Mouse (Mus musculus): ENCODE measurements around the gene Gm49322.

DNA sequence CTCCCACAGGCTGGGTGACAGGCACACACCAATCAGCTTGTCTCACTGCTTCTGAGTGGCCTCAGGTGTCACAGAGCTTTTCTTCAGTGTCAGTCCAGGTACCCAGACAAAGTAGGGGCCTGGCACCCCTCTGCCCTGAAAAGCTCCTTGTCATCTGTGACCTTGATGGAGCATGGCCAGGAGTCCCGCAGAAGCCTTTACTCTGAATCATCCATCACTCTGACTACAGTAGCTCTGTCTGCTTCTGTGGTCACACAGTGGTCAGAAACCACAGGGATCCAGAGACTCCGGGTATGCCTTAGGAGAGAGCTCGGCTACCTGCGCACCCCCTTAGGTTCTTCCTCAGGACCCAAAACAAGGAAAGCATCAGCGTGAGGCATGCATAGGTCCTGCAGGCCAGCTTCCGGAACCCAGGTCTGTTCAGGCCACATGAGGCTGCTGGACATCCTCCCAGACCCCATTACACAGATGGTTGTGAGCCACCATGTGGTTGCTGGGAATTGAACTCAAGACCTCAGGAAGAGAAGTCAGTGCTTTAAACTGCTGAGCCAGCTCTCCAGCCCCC lies 47.4 kb downstream of the Gm49322 start:
- TF ChIP-seq CTCF (conservative IDR thresholded peaks at IDR 0.05; ENCODE audit: low read length) (no peak), NANOG (IDR thresholded peaks at IDR 0.05; ENCODE audit: borderline replicate concordance, low read length) (no peak)
